Mouse (Mus musculus) ovary, postnatal 10 days (tissue): Measurements from ENCODE around the gene Emp3.

Source experiments
- DNase-seq: peaks from one replicate; pipeline ENCODE4 v3.0.0; 2022; ENCODE audit warnings: low spot score

Emp3 gene

GRCm38 (mm10) chr7:45869107-45869670, 52.0 kb downstream of the Emp3 start:
- DNase-seq = no peak
